Mouse (Mus musculus): ENCODE measurements at regions not wholly inside any gene's neighbourhood (a gene's known extent, or its start where the extent isn't known, plus 50 kb on each side); places are given as distances from the start of the nearest gene placed in this dataset.

GRCm38 (mm10) chr10:98674131-98674530 is 240.1 kb upstream of the Atp2b1 start:
- TF ChIP-seq EP300 (IDR thresholded peaks at IDR 0.05; ENCODE audit: low read depth) (no peak), CTCF (IDR thresholded peaks at IDR 0.05; ENCODE audit: low read depth) (no peak)

All from heart, postnatal 0 days (tissue).